Comparison of ENCODE assay signal across 17 mouse cellular contexts in genomic region chr1:162901879-162902278, GRCm38 (mm10). TPM values are rescaled to one million over a fixed set of nuclear protein-coding genes. Genes with fewer than 3 reads are reported as not detected.
DNase-seq lines count a peak whose midpoint lies in the region; ATAC-seq lines count a peak whose summit lies in the region.
"Had no signal": no experiment of that assay in that cellular context is flagged by ENCODE, and none has a peak within 500 bp of the region (broad histone marks: within the 10 kb centered on the region; RNA-seq: fewer than 3 reads in every experiment).

No protein-coding gene starts in this region.

- H3K4me1 ChIP-seq in neural tube, embryonic 11.5 days (ENCODE audit: control insufficient read depth, insufficient read depth, low read length): no peaks in the 10 kb centered on the region
- H3K4me1 ChIP-seq in hindbrain, embryonic 14.5 days (replicated peaks; ENCODE audit: control insufficient read depth, insufficient read depth, low read length): 0 out of 2 replicates have a peak, but pooled peaks cover 3% of the 10 kb centered on the region
- H3K4me1 ChIP-seq: heart, embryonic 13.5 days had no signal

- H3K36me3 ChIP-seq in neural tube, embryonic 11.5 days (ENCODE audit: control insufficient read depth, insufficient read depth, low read length): no peaks in the 10 kb centered on the region
- no peaks in the 10 kb centered on the region for H3K36me3 ChIP-seq in hindbrain, embryonic 14.5 days (replicated peaks; ENCODE audit: control insufficient read depth, insufficient read depth)
- H3K36me3 ChIP-seq: heart, embryonic 13.5 days had no signal

- H3K9ac ChIP-seq in neural tube, embryonic 11.5 days (ENCODE audit: low read length): no peak overlapping the region
- no peak overlapping the region for H3K9ac ChIP-seq in hindbrain, embryonic 14.5 days
- H3K9ac ChIP-seq: heart, embryonic 13.5 days had no signal

- H3K27ac ChIP-seq in neural tube, embryonic 11.5 days (ENCODE audit: low read depth, low read length): no peak overlapping the region
- H3K27ac ChIP-seq in hindbrain, embryonic 14.5 days: no peak overlapping the region
- H3K27ac ChIP-seq: heart, embryonic 13.5 days; left cerebral cortex, adult 2 months; stomach, postnatal 0 days had no signal

- no peak for DNase-seq in frontal cortex, postnatal 25 days (ENCODE audit: low spot score in 2 of 2)
- no peak for DNase-seq in neural tube, embryonic 11.5 days (ENCODE audit: low spot score)
- no peak for DNase-seq in neural tube, embryonic 10.5 days (ENCODE audit: extremely low spot score, low spot score)
- peak; percentile 48 for DNase-seq in hindbrain, embryonic 14.5 days (ENCODE audit: low spot score)
- DNase-seq in adipocyte (ENCODE audit: low spot score): no peak
- no peak for DNase-seq in cerebellum, adult 8-10 months
- DNase-seq: cerebellum, adult 11 months; kidney, adult 2 months; liver; lung, adult 2 months had no signal

- no peak overlapping the region for H3K4me3 ChIP-seq in neural tube, embryonic 11.5 days (ENCODE audit: low read depth, low read length)
- no peak overlapping the region for H3K4me3 ChIP-seq in hindbrain, embryonic 14.5 days (replicated peaks; ENCODE audit: low read length)
- H3K4me3 ChIP-seq: heart, embryonic 13.5 days; left cerebral cortex, adult 2 months had no signal

- no peak overlapping the region for H3K4me2 ChIP-seq in neural tube, embryonic 11.5 days (ENCODE audit: low read depth)
- no peak overlapping the region for H3K4me2 ChIP-seq in hindbrain, embryonic 14.5 days (replicated peaks)
- H3K4me2 ChIP-seq: heart, embryonic 13.5 days had no signal

- peak; percentile 73; the same call in 1 of the 2 replicates for ATAC-seq in frontal cortex, adult (ENCODE audit: low TSS enrichment)
- ATAC-seq in neural tube, embryonic 11.5 days (ENCODE audit: insufficient read depth, low FRiP score, low TSS enrichment): peak; percentile 39; the same call in 1 of the 2 replicates
- peak; percentile 91 for ATAC-seq in hindbrain, embryonic 14.5 days (ENCODE audit: low FRiP score)

- no peaks in the 10 kb centered on the region for H3K27me3 ChIP-seq in neural tube, embryonic 11.5 days (ENCODE audit: control insufficient read depth, insufficient read depth, low read length)
- H3K27me3 ChIP-seq in hindbrain, embryonic 14.5 days (ENCODE audit: control insufficient read depth, insufficient read depth, low read length): no peaks in the 10 kb centered on the region
- H3K27me3 ChIP-seq: heart, embryonic 13.5 days had no signal

- H3K9me3 ChIP-seq in neural tube, embryonic 11.5 days (ENCODE audit: control insufficient read depth, low read length): no peaks in the 10 kb centered on the region
- no peaks in the 10 kb centered on the region for H3K9me3 ChIP-seq in hindbrain, embryonic 14.5 days (ENCODE audit: control insufficient read depth, low read length)
- H3K9me3 ChIP-seq: heart, embryonic 13.5 days had no signal

- WGBS in neural tube, embryonic 11.5 days: 67% methylated on average over 4 of the region's 4 CpGs
- 57% methylated on average over 4 of the region's 4 CpGs for WGBS in hindbrain, embryonic 14.5 days

RNA-seq across cellular contexts. Expression of gene Fmo2, which starts 3.4 kb away (rescaled TPM):
- 0.19 TPM in 1 of 2 replicates, not detected in the other for polyA plus RNA-seq in neural tube, embryonic 11.5 days (2014; fragmentation: Nextera tagmentation; extraction: Ambion mirVana)
- 0.12 and 0.26 TPM in 2 replicates for polyA plus RNA-seq in hindbrain, embryonic 14.5 days (2014; fragmentation: Nextera tagmentation; extraction: Ambion mirVana)
- polyA plus RNA-seq: C2C12 had no signal

RNA-seq across cellular contexts. Expression of gene Fmo6, which starts 35.4 kb away (rescaled TPM):
- not detected in 2 replicates for polyA plus RNA-seq in neural tube, embryonic 11.5 days (2014; fragmentation: Nextera tagmentation; extraction: Ambion mirVana)
- not detected in 2 replicates for polyA plus RNA-seq in hindbrain, embryonic 14.5 days (2014; fragmentation: Nextera tagmentation; extraction: Ambion mirVana)
- polyA plus RNA-seq: C2C12; heart, embryonic 13.5 days; kidney, adult 2 months; large intestine, adult 2 months; spleen, adult 2 months had no signal

RNA-seq across cellular contexts. Expression of gene Fmo1, which starts 35.5 kb away (rescaled TPM):
- 5.0 and 5.2 TPM in 2 replicates for polyA plus RNA-seq in neural tube, embryonic 11.5 days (2014; fragmentation: Nextera tagmentation; extraction: Ambion mirVana)
- 35.6 and 36.6 TPM in 2 replicates for polyA plus RNA-seq in hindbrain, embryonic 14.5 days (2014; fragmentation: Nextera tagmentation; extraction: Ambion mirVana)

Comparison
In these comparisons a context has a peak if more than half of its experiments do, and no peak if none do; other contexts are left out.
1. ATAC-seq: peak in every context shown above with its lines; median percentile 91 in hindbrain, embryonic 14.5 days; 73 in frontal cortex, adult; 39 in neural tube, embryonic 11.5 days.